Mouse (Mus musculus) thymus, adult 2 months (tissue): ENCODE results near the gene Pck2. TPM values are rescaled to one million over a fixed set of nuclear protein-coding genes. Genes with fewer than 3 reads are reported as not detected.

ENCODE experiments used
- DNase-seq: peaks from one replicate; pipeline ENCODE4 v3.0.0; 2021
- H3K27ac ChIP-seq: fragments of 200-500 bp; 2 replicates; pipeline ENCODE4 v1.5.1; 2012; ENCODE audit warnings: low read length, control low read depth; ENCODE audit not compliant: control insufficient read depth, insufficient read depth
- H3K27me3 ChIP-seq: fragments of 200-500 bp; 2 replicates; pipeline ENCODE4 v1.6.1; 2012; ENCODE audit warnings: mild to moderate bottlenecking, low read length, moderate library complexity, mixed read lengths; ENCODE audit not compliant: control insufficient read depth, insufficient read depth
- H3K36me3 ChIP-seq: fragments of 200-500 bp; 2 replicates; pipeline ENCODE4 v1.6.1; 2012; ENCODE audit warnings: mild to moderate bottlenecking, low read length, moderate library complexity; ENCODE audit not compliant: control insufficient read depth, insufficient read depth
- H3K4me1 ChIP-seq: fragments of 200-500 bp; replicated peaks from 2 replicates; pipeline ENCODE4 v1.6.1; 2012; ENCODE audit warnings: low read length; ENCODE audit not compliant: control insufficient read depth, insufficient read depth
- H3K4me3 ChIP-seq: fragments of 200-500 bp; 2 replicates; pipeline ENCODE4 v1.5.1; 2012; ENCODE audit warnings: mild to moderate bottlenecking, low read length, control low read depth, moderate library complexity; ENCODE audit not compliant: control insufficient read depth, insufficient read depth
- CTCF ChIP-seq: fragments of 200-500 bp; IDR thresholded peaks from 2 replicates; pipeline ENCODE4 v1.5.1; 2012; ENCODE audit warnings: mild to moderate bottlenecking, control low read depth, low read length, moderate library complexity, borderline replicate concordance; ENCODE audit not compliant: control insufficient read depth, poor library complexity, insufficient read depth; ENCODE audit errors: extremely low read depth
- POLR2A ChIP-seq: fragments of 200-500 bp; IDR thresholded peaks from 2 replicates; pipeline ENCODE4 v1.6.1; 2012; ENCODE audit warnings: mild to moderate bottlenecking, low read length, control low read depth, moderate library complexity; ENCODE audit not compliant: control insufficient read depth, poor library complexity, insufficient read depth; ENCODE audit errors: extremely low read depth
- WGBS: fragments of 180-500 bp; shearing (Covaris S2); methylation state at CpG from one replicate; pipeline ENCODE4 v1.1.7; 2018; 5-methylcytosine and 5-hydroxymethylcytosine counted together
- polyA plus RNA-seq: library from polyadenylated mRNA; depleted of rRNA; stranded (reverse); fragments of >200 nt; gene quantifications from 2 replicates; pipeline ENCODE4 v1.2.3, GENCODE M21; 2012

Pck2 gene
- polyA plus RNA-seq, 1 experiment: 13.2 TPM

DNA sequence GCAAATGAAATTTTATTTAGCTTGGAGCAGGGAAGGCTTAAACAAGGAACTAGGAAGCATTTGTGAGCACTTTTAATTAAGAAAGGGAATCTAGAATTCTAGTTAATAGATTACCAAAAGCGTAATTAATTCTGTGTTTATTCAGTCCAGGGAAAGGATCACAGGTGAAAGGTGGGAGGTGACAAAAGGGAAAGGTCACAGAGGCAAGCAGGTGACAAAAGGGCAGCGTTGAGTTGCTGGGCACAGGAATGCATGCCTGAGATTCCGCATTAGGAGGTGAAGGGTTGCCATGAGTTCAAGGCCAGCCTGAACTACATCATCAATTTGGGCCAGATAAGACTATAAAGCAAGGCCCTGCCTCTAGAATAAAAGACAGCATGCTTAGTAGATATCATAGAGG lies 27.4 kb downstream of the Pck2 start:
- H3K4me3 ChIP-seq: no peak overlapping the region
- H3K36me3 ChIP-seq: peaks cover 29% of the 10 kb centered on the region
- 97% methylated on average over 3 of the region's 3 CpGs for WGBS
- H3K27ac ChIP-seq: no peak overlapping the region
- DNase-seq: no peak
- H3K4me1 ChIP-seq: no peaks in the 10 kb centered on the region
- no peaks in the 10 kb centered on the region for H3K27me3 ChIP-seq
- TF ChIP-seq POLR2A (no peak), CTCF (no peak)

DNA sequence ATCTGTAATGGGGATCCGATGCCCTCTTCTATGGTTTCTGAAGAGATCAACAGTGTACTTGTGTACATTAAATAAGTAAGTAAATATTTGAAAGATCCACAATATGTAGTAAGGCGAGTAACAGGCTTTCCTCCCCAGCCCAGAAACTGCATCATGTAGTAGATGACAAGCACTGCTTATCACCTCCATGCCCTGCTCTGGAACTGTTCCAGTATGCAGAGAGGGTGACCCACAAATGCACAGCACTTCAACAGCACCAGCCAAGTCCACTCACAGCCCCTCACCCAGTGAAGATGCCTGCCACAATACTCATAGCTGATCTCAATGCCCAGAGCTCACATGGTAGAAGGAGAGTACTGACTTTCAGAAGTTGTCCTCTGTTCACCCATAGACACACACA lies 30.5 kb downstream of the Pck2 start:
- Histone ChIP-seq H3K27ac (no peak overlapping the region), H3K4me3 (no peak overlapping the region), H3K36me3 (peaks cover 21% of the 10 kb centered on the region), H3K27me3 (no peaks in the 10 kb centered on the region), H3K4me1 (no peaks in the 10 kb centered on the region)
- no peak for DNase-seq
- no peak for TF ChIP-seq CTCF
- no peak for TF ChIP-seq POLR2A
- 96% methylated on average over 2 of the region's 2 CpGs for WGBS

DNA sequence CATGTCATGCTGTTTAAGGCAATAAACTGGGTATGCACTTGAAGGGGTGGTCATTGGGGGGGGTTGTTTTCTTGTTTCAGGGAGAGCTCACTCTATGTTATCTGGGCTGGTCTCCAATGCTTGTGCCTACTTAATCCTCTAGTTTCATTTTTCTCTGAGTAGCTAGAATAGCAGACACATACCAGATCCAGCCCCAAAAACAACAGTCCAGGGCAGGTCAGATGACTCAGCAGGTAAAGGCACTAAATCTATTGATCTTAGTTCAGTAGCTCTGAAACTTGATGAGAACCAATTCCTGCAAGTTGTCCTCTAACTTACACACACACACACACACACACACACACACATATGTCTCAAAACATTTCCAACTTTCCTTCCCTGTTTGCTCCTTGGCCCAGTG lies 31.7 kb downstream of the Pck2 start:
- H3K27ac ChIP-seq: no peak overlapping the region
- H3K27me3 ChIP-seq: no peaks in the 10 kb centered on the region
- peaks cover 15% of the 10 kb centered on the region for H3K36me3 ChIP-seq
- TF ChIP-seq POLR2A: no peak
- no peak for TF ChIP-seq CTCF
- DNase-seq: no peak
- H3K4me3 ChIP-seq: no peak overlapping the region
- peaks cover 6% of the 10 kb centered on the region; the same call in 1 of the 2 replicates for H3K4me1 ChIP-seq

DNA sequence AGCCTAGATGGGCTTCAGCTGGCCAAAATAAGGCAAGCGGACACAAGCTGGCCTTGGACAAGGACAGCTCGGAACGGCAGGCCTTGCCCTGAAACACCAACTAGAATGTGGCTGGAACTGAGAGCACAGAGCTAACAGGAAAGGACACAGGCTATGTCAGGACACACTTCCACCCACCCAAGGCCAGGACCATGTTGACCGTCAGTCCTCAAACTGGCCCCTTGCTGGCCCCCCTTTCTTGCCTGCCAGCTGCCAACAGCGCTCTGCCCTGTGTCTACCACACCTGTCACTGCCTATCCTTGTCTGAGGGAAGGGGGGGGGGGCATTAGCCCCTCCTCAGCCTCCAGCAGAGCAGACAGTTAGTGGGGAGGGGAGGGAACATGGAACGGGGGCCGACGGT lies 35.2 kb downstream of the Pck2 start, which contains the start of gene Fitm1:
TSS of gene Fitm1 (plus strand) at position 316 of the 400 bp plus-strand sequence.
- no peak within 1 kb of the TSS for H3K4me3 ChIP-seq
- H3K36me3 ChIP-seq: peaks cover 1% of the 10 kb centered on the region; the same call in 1 of the 2 replicates
- WGBS: 87% methylated on average over 8 of the region's 8 CpGs
- peaks cover 16% of the 10 kb centered on the region; the same call in 1 of the 2 replicates for H3K4me1 ChIP-seq
- no peak for TF ChIP-seq CTCF
- no peak for TF ChIP-seq POLR2A
- no peak within 1 kb of the TSS for H3K27ac ChIP-seq
- H3K27me3 ChIP-seq: no peaks in the 10 kb centered on the region
- DNase-seq: no peak

DNA sequence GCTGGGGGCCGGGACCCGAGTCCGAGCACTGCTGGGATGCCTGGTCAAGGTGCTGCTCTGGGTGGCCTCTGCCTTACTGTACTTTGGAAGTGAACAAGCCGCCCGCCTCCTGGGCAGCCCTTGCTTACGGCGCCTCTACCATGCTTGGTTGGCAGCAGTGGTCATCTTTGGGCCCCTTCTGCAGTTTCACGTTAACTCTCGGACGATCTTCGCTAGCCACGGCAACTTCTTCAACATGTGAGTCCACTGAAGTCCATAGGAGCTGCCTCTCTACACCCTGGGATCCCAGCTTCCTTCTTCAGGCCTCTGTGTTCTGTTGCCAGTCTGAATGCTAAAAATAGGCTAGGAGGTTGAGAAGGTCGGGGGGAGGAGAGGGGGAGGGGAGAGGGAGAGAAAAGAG lies 35.6 kb downstream of the Pck2 start:
- H3K27ac ChIP-seq: no peak overlapping the region
- H3K4me3 ChIP-seq: no peak overlapping the region

DNA sequence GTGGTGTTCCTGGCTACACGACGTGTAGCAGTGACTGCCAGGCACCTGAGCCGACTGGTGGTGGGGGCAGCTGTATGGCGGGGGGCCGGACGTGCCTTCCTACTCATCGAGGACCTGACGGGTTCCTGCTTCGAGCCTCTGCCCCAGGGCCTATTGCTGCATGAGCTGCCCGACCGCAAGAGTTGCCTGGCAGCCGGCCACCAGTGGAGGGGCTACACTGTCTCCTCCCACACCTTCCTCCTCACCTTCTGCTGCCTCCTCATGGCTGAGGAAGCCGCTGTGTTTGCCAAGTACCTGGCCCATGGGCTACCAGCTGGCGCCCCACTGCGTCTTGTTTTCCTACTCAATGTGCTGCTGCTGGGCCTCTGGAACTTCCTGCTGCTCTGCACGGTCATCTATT lies 36.3 kb downstream of the Pck2 start:
- Histone ChIP-seq H3K4me3 (no peak overlapping the region), H3K27me3 (no peaks in the 10 kb centered on the region), H3K27ac (no peak overlapping the region), H3K4me1 (peaks cover 16% of the 10 kb centered on the region; the same call in 1 of the 2 replicates), H3K36me3 (peaks cover 11% of the 10 kb centered on the region; the same call in 1 of the 2 replicates)
- WGBS: 53% methylated on average over 16 of the region's 16 CpGs
- TF ChIP-seq CTCF (no peak), POLR2A (no peak)
- DNase-seq: no peak

More for the DNA sequence above, 35.6 kb downstream of the Pck2 start:
- no peaks in the 10 kb centered on the region for H3K27me3 ChIP-seq
- DNase-seq: no peak
- H3K36me3 ChIP-seq: peaks cover 5% of the 10 kb centered on the region; the same call in 1 of the 2 replicates
- 83% methylated on average over 13 of the region's 13 CpGs for WGBS
- TF ChIP-seq CTCF (no peak), POLR2A (no peak)
- H3K4me1 ChIP-seq: peaks cover 16% of the 10 kb centered on the region; the same call in 1 of the 2 replicates
